Mouse (Mus musculus): ENCODE results near the gene Elp4. TPM values are rescaled to one million over a fixed set of nuclear protein-coding genes. Genes with fewer than 3 reads are reported as not detected.
A peak's percentile ranks its signal among the peaks of the same experiment; 100 is the strongest.

Gene Elp4
- polyA plus RNA-seq, 1 experiment from 2014 or later: 73.5 TPM

GRCm38 (mm10) chr2:105659926-105660873 lies 244.2 kb downstream of the Elp4 start:
- H3K9me3 ChIP-seq: no peaks in the 10 kb centered on the region
- peaks cover 97% of the 10 kb centered on the region for H3K27me3 ChIP-seq (ENCODE audit: poor library complexity, severe bottlenecking)
- peak; percentile 44 for DNase-seq (ENCODE audit: extremely low spot score, low spot score)
- H3K4me1 ChIP-seq: peaks cover 57% of the 10 kb centered on the region
- no peaks in the 10 kb centered on the region for H3K36me3 ChIP-seq (replicated peaks)
- under 1% methylated on average over 41 of the region's 41 CpGs for WGBS
- H3K27ac ChIP-seq: peak overlapping the region; percentile 77
- H3K4me3 ChIP-seq: peak overlapping the region; percentile 47

- Histone ChIP-seq H3K27me3 (ENCODE audit: poor library complexity, severe bottlenecking) (peaks cover 90% of the 10 kb centered on the region), H3K4me3 (peak overlapping the region; percentile 47), H3K4me1 (peaks cover 48% of the 10 kb centered on the region), H3K36me3 (replicated peaks) (no peaks in the 10 kb centered on the region), H3K9me3 (no peaks in the 10 kb centered on the region), H3K27ac (peak overlapping the region; percentile 76; the same call in 1 of the 2 replicates)
- DNase-seq (ENCODE audit: extremely low spot score, low spot score): no peak
- 8% methylated on average over 9 of the region's 9 CpGs for WGBS
Measured at GRCm38 (mm10) chr2:105659350-105659749, 245.0 kb downstream of the Elp4 start.

- peaks cover 26% of the 10 kb centered on the region for H3K4me1 ChIP-seq
- no peak overlapping the region for H3K4me3 ChIP-seq
- no peak overlapping the region for H3K27ac ChIP-seq
- no peak for DNase-seq (ENCODE audit: extremely low spot score, low spot score)
- H3K36me3 ChIP-seq (replicated peaks): no peaks in the 10 kb centered on the region
- 91% methylated on average over 8 of the region's 8 CpGs for WGBS
- peaks cover 67% of the 10 kb centered on the region for H3K27me3 ChIP-seq (ENCODE audit: poor library complexity, severe bottlenecking)
- H3K9me3 ChIP-seq: no peaks in the 10 kb centered on the region
Measured at GRCm38 (mm10) chr2:105656456-105656855, 247.9 kb downstream of the Elp4 start.

Other genes starting within 250 kb of the Elp4 start
- gene Pax6, start 235.7 kb downstream of the Elp4 start, polyA plus RNA-seq (2016; fragmentation: Nextera tagmentation; extraction: Ambion mirVana): 76.8 and 79.6 TPM in 2 replicates
- gene Immp1l, start 74 bp upstream of the Elp4 start, polyA plus RNA-seq (2016; fragmentation: Nextera tagmentation; extraction: Ambion mirVana): 139 and 140 TPM in 2 replicates
- 60.7 TPM in 2 replicates for gene Dnajc24, start 99.0 kb upstream of the Elp4 start, polyA plus RNA-seq (2016; fragmentation: Nextera tagmentation; extraction: Ambion mirVana)